Mouse (Mus musculus): ENCODE measurements at regions not wholly inside any gene's neighbourhood (a gene's known extent, or its start where the extent isn't known, plus 50 kb on each side); places are given as distances from the start of the nearest gene placed in this dataset.

DNA sequence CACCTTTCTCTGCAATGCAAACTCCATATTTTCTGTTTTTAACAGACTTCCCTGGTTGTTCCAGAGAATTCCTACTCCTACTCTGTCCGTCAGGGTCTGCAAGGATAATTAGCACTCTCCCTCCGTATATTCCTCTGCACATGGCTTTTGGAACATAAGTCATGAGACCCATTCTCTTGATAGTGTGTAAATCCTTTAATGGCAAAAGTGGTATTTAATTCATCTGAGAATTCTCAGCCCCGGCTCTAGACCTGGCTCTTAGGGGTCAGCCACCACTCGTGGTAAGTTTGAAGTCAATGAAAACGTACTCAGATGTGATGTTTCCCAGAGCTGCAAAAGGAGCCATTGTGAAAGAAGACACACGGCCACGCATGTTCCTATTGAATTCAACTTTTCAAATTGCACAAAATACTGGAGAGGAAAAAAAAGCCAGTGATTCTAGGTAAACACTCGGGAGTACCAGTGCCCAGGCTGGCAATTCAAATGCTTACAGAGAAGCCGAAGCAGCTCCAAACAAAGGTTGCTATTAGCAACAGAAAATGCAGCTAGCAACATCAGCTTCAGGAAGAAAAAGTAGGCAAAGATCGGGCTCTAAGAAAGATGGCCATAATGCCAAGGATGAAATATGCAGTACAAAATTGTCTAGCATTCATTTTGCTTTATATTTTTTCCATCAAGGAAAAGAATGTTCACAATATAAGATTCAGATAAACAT lies 258.2 kb upstream of the Zpld1 start:
- Histone ChIP-seq H3K9me3 (no peaks in the 10 kb centered on the region), H3K4me2 (replicated peaks) (peak overlapping the region; percentile 17; the same call in 1 of the 2 replicates), H3K36me3 (no peaks in the 10 kb centered on the region), H3K27ac (no peak overlapping the region), H3K4me3 (replicated peaks) (no peak overlapping the region), H3K4me1 (replicated peaks) (peaks cover 4% of the 10 kb centered on the region; the same call in 1 of the 2 replicates), H3K9ac (no peak overlapping the region), H3K27me3 (replicated peaks) (no peaks in the 10 kb centered on the region)
- 31% methylated on average over 10 of the region's 10 CpGs for WGBS
- ATAC-seq: no peak

- WGBS: 60% methylated on average over 6 of the region's 6 CpGs
- no peaks in the 10 kb centered on the region for H3K27me3 ChIP-seq (replicated peaks)
- H3K4me1 ChIP-seq (replicated peaks): peaks cover 4% of the 10 kb centered on the region; the same call in 1 of the 2 replicates
- no peak overlapping the region for H3K4me3 ChIP-seq (replicated peaks)
- H3K36me3 ChIP-seq: no peaks in the 10 kb centered on the region
- H3K9ac ChIP-seq: no peak overlapping the region
- H3K27ac ChIP-seq: no peak overlapping the region
- no peak; the same call in 1 of the 2 replicates for ATAC-seq
- H3K4me2 ChIP-seq (replicated peaks): no peak overlapping the region
- H3K9me3 ChIP-seq: no peaks in the 10 kb centered on the region
These were observed 257.4 kb upstream of the Zpld1 start for GRCm38 (mm10) chr16:55555224-55555623.

DNA sequence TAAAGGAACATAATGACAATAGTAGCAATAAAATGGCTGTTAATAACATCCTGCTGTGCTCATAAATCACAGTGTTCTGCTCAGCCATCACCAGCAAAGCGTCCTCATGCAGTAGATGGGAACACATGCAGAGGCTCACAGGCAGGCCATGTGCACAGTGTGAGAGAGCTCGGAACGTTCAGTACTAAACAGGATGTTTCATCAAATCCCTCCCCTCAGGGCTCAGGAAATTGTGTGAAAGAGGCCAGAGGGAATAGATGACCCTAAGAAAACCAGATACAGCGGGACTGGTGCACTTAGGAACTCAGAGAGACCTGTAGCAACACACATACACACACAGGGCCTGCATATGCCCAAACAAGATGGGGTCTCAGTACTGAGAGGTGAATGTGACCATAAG lies 256.1 kb upstream of the Zpld1 start:
- Histone ChIP-seq H3K27ac (no peak overlapping the region), H3K4me2 (replicated peaks) (no peak overlapping the region), H3K4me1 (replicated peaks) (peaks cover 4% of the 10 kb centered on the region; the same call in 1 of the 2 replicates), H3K4me3 (replicated peaks) (no peak overlapping the region), H3K36me3 (no peaks in the 10 kb centered on the region), H3K9ac (no peak overlapping the region), H3K9me3 (no peaks in the 10 kb centered on the region), H3K27me3 (replicated peaks) (no peaks in the 10 kb centered on the region)
- WGBS: 57% methylated on average over 4 of the region's 4 CpGs
- no peak for ATAC-seq

DNA sequence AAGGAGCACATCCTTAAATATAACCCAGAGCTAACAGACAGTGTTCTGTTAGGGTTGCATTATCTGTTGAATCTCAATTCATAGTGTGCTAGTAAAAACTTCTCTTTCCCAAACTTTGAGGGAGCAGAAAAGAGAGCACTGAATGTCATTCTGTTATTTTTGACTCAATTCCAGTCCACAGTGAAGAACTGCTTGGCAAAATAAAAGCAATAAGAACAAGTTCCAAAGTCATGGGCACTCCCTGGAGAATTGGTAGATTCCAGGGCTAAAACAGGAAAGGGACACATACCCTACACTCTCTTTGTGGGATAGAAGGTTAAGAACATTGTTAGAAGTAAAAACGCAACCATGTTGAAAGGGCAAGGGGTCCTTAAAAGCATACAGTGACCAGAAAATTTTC lies 253.6 kb upstream of the Zpld1 start:
- 100% methylated on average over 1 of the region's 1 CpGs for WGBS
- ATAC-seq: no peak

DNA sequence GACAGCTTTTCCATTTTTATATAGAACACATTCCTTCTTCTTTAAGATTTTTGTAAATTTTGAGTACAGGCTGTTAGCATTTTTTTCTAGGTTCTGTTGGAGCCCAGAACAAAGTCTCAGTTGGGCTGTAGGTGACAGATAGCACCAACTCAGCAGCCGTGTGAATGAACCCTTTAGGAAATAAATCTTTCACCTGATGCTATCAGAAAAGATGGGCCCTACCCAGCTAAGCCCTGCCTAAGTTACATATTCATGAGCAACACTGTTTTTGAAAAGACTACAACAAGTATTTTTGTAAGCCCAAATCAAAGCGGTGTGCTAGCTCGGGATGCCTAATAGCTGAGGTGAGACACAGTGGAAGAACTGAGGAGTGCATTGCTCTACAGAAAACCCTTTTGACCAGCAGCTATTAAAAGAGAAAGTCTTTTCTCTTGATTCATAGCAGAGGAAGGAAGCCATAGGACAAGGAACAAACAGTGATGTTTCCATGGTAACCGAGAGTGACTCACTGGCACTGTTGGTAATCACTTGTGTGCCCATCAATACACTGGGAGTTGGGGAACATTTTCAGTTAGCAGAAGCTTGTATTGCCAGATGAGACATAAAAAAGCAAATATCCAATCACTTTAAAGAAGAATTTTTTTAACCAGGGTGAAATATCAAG lies 253.0 kb upstream of the Zpld1 start:
- Histone ChIP-seq H3K36me3 (no peaks in the 10 kb centered on the region), H3K9ac (no peak overlapping the region), H3K9me3 (no peaks in the 10 kb centered on the region), H3K4me3 (replicated peaks) (no peak overlapping the region), H3K4me2 (replicated peaks) (no peak overlapping the region), H3K4me1 (replicated peaks) (peaks cover 3% of the 10 kb centered on the region; the same call in 1 of the 2 replicates), H3K27ac (no peak overlapping the region), H3K27me3 (replicated peaks) (no peaks in the 10 kb centered on the region)
- no peak for ATAC-seq
- 69% methylated on average over 4 of the region's 4 CpGs for WGBS

More for the DNA sequence above, 253.6 kb upstream of the Zpld1 start:
- Histone ChIP-seq H3K4me2 (replicated peaks) (no peak overlapping the region), H3K9me3 (no peaks in the 10 kb centered on the region), H3K36me3 (no peaks in the 10 kb centered on the region), H3K9ac (no peak overlapping the region), H3K4me3 (replicated peaks) (no peak overlapping the region), H3K27me3 (replicated peaks) (no peaks in the 10 kb centered on the region), H3K27ac (no peak overlapping the region), H3K4me1 (replicated peaks) (peaks cover 4% of the 10 kb centered on the region; the same call in 1 of the 2 replicates)

DNA sequence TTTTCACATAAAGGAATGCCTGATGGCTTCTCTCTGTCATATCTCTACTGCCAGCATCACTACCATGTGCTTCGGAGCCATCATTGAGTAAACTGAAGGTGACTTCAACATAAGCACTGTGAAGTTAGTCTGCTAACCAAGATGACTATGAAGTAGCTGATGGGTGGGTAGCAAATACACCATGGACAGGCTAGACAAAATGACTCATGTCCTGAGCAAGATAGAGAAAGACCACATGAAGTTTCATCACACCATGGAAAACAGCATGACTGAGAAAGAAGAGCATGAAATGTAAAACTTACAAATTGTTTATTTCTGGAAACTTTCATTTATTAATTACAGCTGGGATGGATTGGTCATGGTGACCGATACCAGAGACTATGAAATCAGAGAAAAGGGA lies 249.3 kb upstream of the Zpld1 start:
- no peak for ATAC-seq
- Histone ChIP-seq H3K36me3 (no peaks in the 10 kb centered on the region), H3K9ac (no peak overlapping the region), H3K27me3 (replicated peaks) (no peaks in the 10 kb centered on the region), H3K27ac (no peak overlapping the region), H3K9me3 (no peaks in the 10 kb centered on the region), H3K4me1 (replicated peaks) (no peaks in the 10 kb centered on the region), H3K4me3 (replicated peaks) (no peak overlapping the region), H3K4me2 (replicated peaks) (no peak overlapping the region)
- WGBS: 96% methylated on average over 2 of the region's 2 CpGs

DNA sequence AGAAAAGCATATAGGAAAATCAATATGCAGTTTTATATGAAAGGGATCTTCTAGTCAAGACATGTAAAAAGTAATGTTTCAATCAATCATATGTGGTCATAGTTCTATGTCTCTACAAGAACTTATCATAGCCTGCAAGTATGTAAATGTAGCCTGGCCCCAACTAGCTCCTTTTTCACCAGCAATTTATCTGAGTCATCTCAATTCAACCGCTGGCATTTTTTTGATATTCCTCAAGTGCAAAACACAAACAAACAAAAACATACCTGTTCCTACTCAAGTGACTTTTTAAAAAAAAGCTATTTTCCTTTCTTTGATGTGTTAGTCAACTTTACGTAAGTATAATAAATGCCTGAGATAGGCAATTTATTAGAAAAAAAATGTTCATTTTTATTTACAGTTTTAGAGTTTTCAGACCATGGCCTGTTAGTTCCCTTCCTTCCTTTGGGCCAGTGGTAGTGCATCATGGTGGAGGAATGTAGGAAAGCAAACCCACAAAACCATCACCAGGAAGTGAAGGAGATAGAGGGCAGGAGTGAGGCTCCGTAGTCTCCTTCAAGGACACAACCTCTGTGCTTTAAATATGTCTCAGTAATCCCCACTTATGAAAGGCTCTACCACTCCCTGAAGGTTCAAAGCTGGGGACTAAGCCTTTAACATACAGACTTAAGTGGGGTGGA lies 242.7 kb upstream of the Zpld1 start:
- Histone ChIP-seq H3K4me2 (replicated peaks) (no peak overlapping the region), H3K9ac (no peak overlapping the region), H3K4me1 (replicated peaks) (0 out of 2 replicates have a peak, but pooled peaks cover 2% of the 10 kb centered on the region), H3K36me3 (no peaks in the 10 kb centered on the region), H3K27me3 (replicated peaks) (no peaks in the 10 kb centered on the region), H3K27ac (no peak overlapping the region), H3K4me3 (replicated peaks) (no peak overlapping the region), H3K9me3 (no peaks in the 10 kb centered on the region)
- WGBS: 80% methylated on average over 3 of the region's 3 CpGs
- ATAC-seq: no peak

DNA sequence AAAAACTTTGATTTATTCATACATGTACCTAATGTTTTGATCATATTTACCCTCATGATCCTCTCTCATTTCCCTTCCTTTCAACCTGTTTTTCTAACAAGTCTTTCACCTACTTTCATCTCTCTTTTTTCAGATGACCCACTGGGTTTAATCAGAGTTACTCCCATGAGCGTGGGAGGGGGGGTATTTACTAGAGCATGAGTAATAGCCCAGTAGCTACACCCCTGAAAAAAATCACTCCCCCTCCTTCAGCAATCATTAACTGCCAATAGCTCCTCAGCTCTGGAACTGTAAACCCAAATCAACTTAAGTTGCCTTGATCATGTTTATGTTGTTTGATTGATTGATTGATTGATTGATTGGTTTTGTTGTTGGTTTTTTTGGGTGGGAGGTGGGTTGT lies 241.4 kb upstream of the Zpld1 start:
- Histone ChIP-seq H3K9me3 (no peaks in the 10 kb centered on the region), H3K4me1 (replicated peaks) (0 out of 2 replicates have a peak, but pooled peaks cover 2% of the 10 kb centered on the region), H3K4me2 (replicated peaks) (no peak overlapping the region), H3K4me3 (replicated peaks) (no peak overlapping the region), H3K27me3 (replicated peaks) (no peaks in the 10 kb centered on the region), H3K27ac (no peak overlapping the region), H3K9ac (no peak overlapping the region), H3K36me3 (no peaks in the 10 kb centered on the region)
- 0 out of 2 replicates have a peak, but pooled peaks have one; percentile 61 for ATAC-seq
- WGBS: 64% methylated on average over 1 of the region's 1 CpGs

- Histone ChIP-seq H3K27me3 (replicated peaks) (no peaks in the 10 kb centered on the region), H3K27ac (no peak overlapping the region), H3K9me3 (no peaks in the 10 kb centered on the region), H3K4me3 (replicated peaks) (no peak overlapping the region), H3K9ac (no peak overlapping the region), H3K4me2 (replicated peaks) (no peak overlapping the region), H3K36me3 (no peaks in the 10 kb centered on the region), H3K4me1 (replicated peaks) (0 out of 2 replicates have a peak, but pooled peaks cover 2% of the 10 kb centered on the region)
- WGBS: 80% methylated on average over 5 of the region's 5 CpGs
- no peak; the same call in 1 of the 2 replicates for ATAC-seq
These were observed 239.8 kb upstream of the Zpld1 start for GRCm38 (mm10) chr16:55537548-55537947.

- H3K36me3 ChIP-seq: no peaks in the 10 kb centered on the region
- H3K27me3 ChIP-seq (replicated peaks): no peaks in the 10 kb centered on the region
- H3K9ac ChIP-seq: no peak overlapping the region
- H3K9me3 ChIP-seq: no peaks in the 10 kb centered on the region
- 56% methylated on average over 3 of the region's 3 CpGs for WGBS
- H3K27ac ChIP-seq: peak overlapping the region; percentile 13; the same call in 1 of the 2 replicates
- H3K4me1 ChIP-seq (replicated peaks): 0 out of 2 replicates have a peak, but pooled peaks cover under 1% of the 10 kb centered on the region
- no peak overlapping the region for H3K4me3 ChIP-seq (replicated peaks)
- no peak overlapping the region for H3K4me2 ChIP-seq (replicated peaks)
- peak; percentile 90 for ATAC-seq
These were observed 234.9 kb upstream of the Zpld1 start for GRCm38 (mm10) chr16:55532686-55533085.

DNA sequence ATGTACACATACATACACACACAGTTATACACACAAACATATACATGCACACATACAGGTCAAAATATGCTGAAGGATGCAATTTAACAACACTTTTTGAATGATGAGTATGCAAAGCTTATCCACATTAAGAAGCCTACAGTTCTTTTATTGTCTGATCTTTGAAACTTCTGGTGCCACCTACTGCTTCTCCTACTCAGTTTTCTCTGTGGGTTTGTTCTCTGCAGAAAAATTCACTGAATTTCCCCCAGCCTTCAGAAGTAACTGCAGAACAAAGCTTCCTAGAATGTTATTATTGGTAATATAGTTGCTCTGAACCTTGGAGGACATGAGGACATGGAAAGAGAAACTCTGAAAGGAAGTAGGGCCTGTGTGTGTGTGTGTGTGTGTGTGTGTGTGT lies 233.1 kb upstream of the Zpld1 start:
- Histone ChIP-seq H3K27me3 (replicated peaks) (no peaks in the 10 kb centered on the region), H3K4me3 (replicated peaks) (no peak overlapping the region), H3K36me3 (no peaks in the 10 kb centered on the region), H3K27ac (no peak overlapping the region), H3K4me2 (replicated peaks) (no peak overlapping the region), H3K4me1 (replicated peaks) (no peaks in the 10 kb centered on the region), H3K9me3 (no peaks in the 10 kb centered on the region), H3K9ac (no peak overlapping the region)
- ATAC-seq: no peak

DNA sequence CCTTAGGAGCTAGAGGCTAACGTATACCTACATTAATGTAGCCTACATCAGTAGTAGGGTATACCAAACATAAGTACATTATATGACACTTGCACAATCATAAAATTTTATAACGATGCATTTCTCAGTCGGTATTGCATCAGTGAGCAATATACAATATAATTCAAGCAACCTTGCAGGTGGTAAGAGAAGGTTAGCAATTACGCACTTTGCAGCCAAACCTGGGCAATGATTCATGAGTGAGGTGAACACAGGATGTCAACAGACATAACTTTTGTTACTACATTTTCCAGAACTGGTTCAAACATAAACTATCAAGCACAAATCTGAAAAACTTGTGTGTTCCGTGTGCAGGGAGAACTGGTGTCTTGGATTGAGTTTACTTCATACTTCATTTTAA lies 229.9 kb upstream of the Zpld1 start:
- Histone ChIP-seq H3K27ac (no peak overlapping the region), H3K4me3 (replicated peaks) (no peak overlapping the region), H3K4me1 (replicated peaks) (no peaks in the 10 kb centered on the region), H3K9ac (no peak overlapping the region), H3K4me2 (replicated peaks) (no peak overlapping the region), H3K9me3 (no peaks in the 10 kb centered on the region), H3K36me3 (no peaks in the 10 kb centered on the region), H3K27me3 (replicated peaks) (no peaks in the 10 kb centered on the region)
- peak; percentile 13; the same call in 1 of the 2 replicates for ATAC-seq
- 56% methylated on average over 5 of the region's 5 CpGs for WGBS

Data from intestine, embryonic 15.5 days (tissue).